Mouse (Mus musculus) CH12.LX (cell line): ENCODE measurements around the gene Foxp1. TPM values are rescaled to one million over a fixed set of nuclear protein-coding genes. Genes with fewer than 3 reads are reported as not detected.

ENCODE experiments used
- DNase-seq: peaks from one replicate; pipeline ENCODE4 v3.0.0-alpha.2; 2013; ENCODE audit errors: extremely low read depth
- H3K27ac ChIP-seq: 2 replicates; pipeline ENCODE4 v1.5.1; 2012; ENCODE audit warnings: low read depth, mild to moderate bottlenecking, control low read depth, moderate library complexity; ENCODE audit not compliant: insufficient read depth
- H3K27me3 ChIP-seq: replicated peaks from 2 replicates; pipeline ENCODE3; 2012; ENCODE audit warnings: inconsistent platforms
- H3K36me3 ChIP-seq, 2 experiments: replicated peaks in 1 of 2; 2 replicates each; pipeline versions ENCODE3 to v1.6.1; 2012; ENCODE audit warnings: inconsistent platforms in 1 of 2, low read length in 1 of 2, mild to moderate bottlenecking in 1 of 2, mixed read lengths in 1 of 2, moderate library complexity in 1 of 2; ENCODE audit not compliant: control insufficient read depth in 1 of 2, insufficient read depth in 1 of 2
- H3K4me1 ChIP-seq, 2 experiments: 2 replicates each; pipeline ENCODE4 v1.6.1; 2012; ENCODE audit warnings: inconsistent platforms in 1 of 2, moderate library complexity in 1 of 2; ENCODE audit not compliant: insufficient read depth in 2 of 2, control insufficient read depth in 1 of 2
- H3K4me2 ChIP-seq: 2 replicates; pipeline ENCODE4 v1.6.1; 2012; ENCODE audit warnings: low read depth, mild to moderate bottlenecking, control low read depth; ENCODE audit not compliant: poor library complexity, insufficient read depth, severe bottlenecking
- H3K4me3 ChIP-seq, 3 experiments: fragments of 150-350 bp in 1 of 3; sonication (generic) in 1 of 3; replicated peaks in 1 of 3; 2 replicates each; pipeline versions ENCODE3 to v1.5.1; 2011 to 2012; ENCODE audit warnings: low read depth in 2 of 3, low read length in 2 of 3, mild to moderate bottlenecking in 2 of 3, moderate library complexity in 2 of 3, control low read depth in 1 of 3, improper control_type of control experiment in 1 of 3, inconsistent platforms in 1 of 3, mixed read lengths in 1 of 3; ENCODE audit not compliant: poor library complexity in 1 of 3
- H3K79me2 ChIP-seq: replicated peaks from 2 replicates; pipeline ENCODE4 v1.6.1; 2012; ENCODE audit warnings: mild to moderate bottlenecking, moderate library complexity; ENCODE audit not compliant: control insufficient read depth, poor library complexity, insufficient read depth, severe bottlenecking; ENCODE audit errors: extremely low read depth
- H3K9ac ChIP-seq: 2 replicates; pipeline ENCODE4 v1.6.1; 2012; ENCODE audit warnings: low read depth, mild to moderate bottlenecking, control low read depth, moderate library complexity; ENCODE audit not compliant: insufficient read depth
- H3K9me3 ChIP-seq: replicated peaks from 2 replicates; pipeline ENCODE3; 2012; ENCODE audit warnings: low read length, inconsistent platforms, mixed read lengths
- CHD2 ChIP-seq: IDR thresholded peaks from 2 replicates; pipeline ENCODE4 v1.6.1; 2011; ENCODE audit warnings: low read length, improper control_type of control experiment
- CTCF ChIP-seq, 2 experiments: IDR thresholded peaks in 1 of 2; conservative IDR thresholded peaks in 1 of 2; 2 replicates each; pipeline ENCODE4 v1.5.1; 2011 to 2012; ENCODE audit warnings: low read depth in 2 of 2, low read length in 2 of 2, improper control_type of control experiment in 1 of 2, inconsistent platforms in 1 of 2, mild to moderate bottlenecking in 1 of 2, moderate library complexity in 1 of 2
- GABPA ChIP-seq: IDR thresholded peaks from 2 replicates; pipeline ENCODE4 v1.6.1; 2012; ENCODE audit warnings: low read depth, low read length, improper control_type of control experiment, inconsistent platforms; ENCODE audit not compliant: insufficient replicate concordance
- IRF4 ChIP-seq: IDR thresholded peaks from 2 replicates; pipeline ENCODE4 v1.6.1; 2014; ENCODE audit warnings: low read depth, mild to moderate bottlenecking, inconsistent platforms, low read length, improper control_type of control experiment
- JUN ChIP-seq: IDR thresholded peaks from 2 replicates; pipeline ENCODE4 v1.6.1; 2011; ENCODE audit warnings: low read depth, mild to moderate bottlenecking, low read length, improper control_type of control experiment, moderate library complexity; ENCODE audit not compliant: insufficient read depth
- JUND ChIP-seq: conservative IDR thresholded peaks from 2 replicates; pipeline ENCODE4 v1.6.1; 2011; ENCODE audit warnings: low read depth, low read length, improper control_type of control experiment
- KAT2A ChIP-seq: IDR thresholded peaks from 2 replicates; pipeline ENCODE4 v1.6.1; 2012; ENCODE audit warnings: low read length, improper control_type of control experiment, inconsistent platforms; ENCODE audit not compliant: insufficient replicate concordance
- MAFK ChIP-seq: IDR thresholded peaks from 2 replicates; pipeline ENCODE4 v1.6.1; 2011; ENCODE audit warnings: low read length, improper control_type of control experiment; ENCODE audit not compliant: insufficient replicate concordance
- MAZ ChIP-seq: IDR thresholded peaks from 2 replicates; pipeline ENCODE4 v1.6.1; 2012; ENCODE audit warnings: low read depth, mild to moderate bottlenecking, inconsistent platforms, low read length, improper control_type of control experiment, moderate library complexity
- MEF2A ChIP-seq: IDR thresholded peaks from 2 replicates; pipeline ENCODE4 v1.6.1; 2014; ENCODE audit warnings: low read depth, mild to moderate bottlenecking, inconsistent platforms, low read length, improper control_type of control experiment, borderline replicate concordance
- NELFE ChIP-seq: IDR thresholded peaks from 2 replicates; pipeline ENCODE4 v1.6.1; 2011; ENCODE audit warnings: low read depth, low read length, improper control_type of control experiment
- NRF1 ChIP-seq: IDR thresholded peaks from 2 replicates; pipeline ENCODE4 v1.6.1; 2014; ENCODE audit warnings: low read depth, mild to moderate bottlenecking, inconsistent platforms, low read length, improper control_type of control experiment, moderate library complexity
- RAD21 ChIP-seq: IDR thresholded peaks from 2 replicates; pipeline ENCODE4 v1.6.1; 2011; ENCODE audit warnings: low read depth, mild to moderate bottlenecking, low read length, improper control_type of control experiment, moderate library complexity
- RCOR1 ChIP-seq: conservative IDR thresholded peaks from 2 replicates; pipeline ENCODE4 v1.6.1; 2012; ENCODE audit warnings: low read depth, mild to moderate bottlenecking, inconsistent platforms, low read length, improper control_type of control experiment
- SIN3A ChIP-seq: IDR thresholded peaks from 2 replicates; pipeline ENCODE4 v1.6.1; 2012; ENCODE audit warnings: low read length, improper control_type of control experiment, inconsistent platforms
- TBP ChIP-seq: conservative IDR thresholded peaks from 2 replicates; pipeline ENCODE4 v1.6.1; 2011; ENCODE audit warnings: low read depth, low read length, improper control_type of control experiment
- TCF12 ChIP-seq: IDR thresholded peaks from 2 replicates; pipeline ENCODE4 v1.6.1; 2014; ENCODE audit warnings: low read depth, mild to moderate bottlenecking, inconsistent platforms, low read length, improper control_type of control experiment
- USF1 ChIP-seq: IDR thresholded peaks from 2 replicates; pipeline ENCODE4 v1.6.1; 2014; ENCODE audit warnings: low read depth, mild to moderate bottlenecking, inconsistent platforms, low read length, improper control_type of control experiment
- ZKSCAN1 ChIP-seq: IDR thresholded peaks from 2 replicates; pipeline ENCODE4 v1.6.1; 2012; ENCODE audit warnings: low read depth, inconsistent platforms, low read length, improper control_type of control experiment, borderline replicate concordance
- dilution Hi-C: fragments of 300-500 bp; cut with MboI; formaldehyde crosslinking; loops from 2 replicates; pipeline ENCODE4 v1.14.3; 2020; ENCODE audit warnings: low sequenced_read_pairs; ENCODE audit not compliant: extremely low pct_unique_long_range_greater_than_20kb, extremely low pct_ligation_motif_present
- in situ Hi-C: fragments of 300-500 bp; cut with MboI; formaldehyde crosslinking; loops from 3 replicates; pipeline ENCODE4 v1.14.3; 2019; ENCODE audit warnings: low sequenced_read_pairs, low pct_ligation_motif_present, low pct_unique_long_range_greater_than_20kb, mixed read lengths
- polyA plus RNA-seq: library from polyadenylated mRNA; unstranded; fragments of >175 nt; gene quantifications from 2 replicates; pipeline ENCODE4 v1.2.1, GENCODE M21; 2012; ENCODE audit warnings: low read depth; ENCODE audit not compliant: insufficient read length
- total RNA-seq, 2 experiments: library from RNA; depleted of rRNA; stranded (reverse); fragments of 300-350 nt in 1 of 2; fragments of >200 nt in 1 of 2; gene quantifications; 2 replicates each; pipeline ENCODE4 v1.2.3; 2012 to 2014

The Foxp1 gene
- total and polyA plus RNA-seq, 3 experiments = 66.5 to 105 (median 87.4) TPM

DNA sequence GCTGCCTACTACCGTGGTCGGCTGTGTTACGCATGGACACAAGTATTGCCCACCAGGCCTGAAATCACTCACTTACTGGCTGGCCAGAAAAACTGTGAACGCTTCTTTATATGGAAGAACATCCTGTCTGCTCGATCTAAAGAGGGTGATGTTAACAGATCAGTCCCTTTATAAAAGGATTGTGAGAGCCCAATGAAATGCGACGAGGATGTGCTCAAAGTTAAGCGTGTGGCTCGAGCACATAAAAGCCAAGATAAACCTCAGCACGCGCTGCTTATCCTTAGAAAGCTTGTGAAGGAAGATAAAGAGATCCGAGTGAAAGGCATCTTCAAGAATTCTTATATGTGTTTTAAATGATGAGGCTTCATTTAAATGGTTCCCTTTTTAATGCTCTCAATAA is 126.8 kb downstream of the Foxp1 start:
- dilution Hi-C loops = no loop called here
- H3K27ac ChIP-seq = no peak overlapping the region
- H3K4me2 ChIP-seq = no peak overlapping the region
- H3K4me1 ChIP-seq = peaks cover 10 to 36% of the 10 kb centered on the region in 2 experiments
- no peaks in the 10 kb centered on the region for H3K9me3 ChIP-seq
- in situ Hi-C loops = no loop called here
- H3K9ac ChIP-seq = no peak overlapping the region
- no peaks in the 10 kb centered on the region for H3K79me2 ChIP-seq
- no peaks in the 10 kb centered on the region for H3K36me3 ChIP-seq
- H3K27me3 ChIP-seq = no peaks in the 10 kb centered on the region
- H3K4me3 ChIP-seq = no peak overlapping the region
- TF ChIP-seq NELFE (no peak), MEF2A (no peak), JUND (no peak), USF1 (no peak), IRF4 (no peak)
- DNase-seq = no peak

GRCm38 (mm10) chr6:99394801-99395200 is 127.7 kb downstream of the Foxp1 start:
- no peak overlapping the region for H3K27ac ChIP-seq
- H3K4me1 ChIP-seq = peaks cover 10 to 36% of the 10 kb centered on the region in 2 experiments
- no peak overlapping the region; the same call in 1 of the 2 replicates for H3K9ac ChIP-seq
- H3K79me2 ChIP-seq = no peaks in the 10 kb centered on the region
- no peaks in the 10 kb centered on the region for H3K36me3 ChIP-seq
- TF ChIP-seq TCF12 = no peak
- no peak for TF ChIP-seq KAT2A
- no peak for TF ChIP-seq MAZ
- TF ChIP-seq SIN3A = no peak
- TF ChIP-seq IRF4 = no peak; the same call in 1 of the 2 replicates
- TF ChIP-seq GABPA = no peak
- no peak for TF ChIP-seq CHD2
- no peak for TF ChIP-seq MAFK
- TF ChIP-seq NRF1 = no peak
- TF ChIP-seq CTCF (conservative IDR thresholded peaks at IDR 0.05 in 1 of 2, IDR thresholded peaks at IDR 0.05 in 1 of 2; ENCODE audit: low read depth in 2 of 2, low read length in 2 of 2) = no peak
- TF ChIP-seq RAD21 = no peak
- no peak for TF ChIP-seq ZKSCAN1
- no peak for TF ChIP-seq RCOR1
- no peak for TF ChIP-seq JUN
- no peak for TF ChIP-seq TBP
- no peak for TF ChIP-seq JUND
- TF ChIP-seq USF1 = no peak
- no peak overlapping the region for H3K4me2 ChIP-seq
- no peak overlapping the region for H3K4me3 ChIP-seq
- H3K9me3 ChIP-seq = no peaks in the 10 kb centered on the region
- dilution Hi-C loops (no loop called here), in situ Hi-C loops (no loop called here)
- H3K27me3 ChIP-seq = no peaks in the 10 kb centered on the region
- DNase-seq = no peak
